Comparison of ENCODE assay signal across 23 mouse cellular contexts in genomic region chr2:61084835-61085234, GRCm38 (mm10).
DNase-seq lines count a peak whose midpoint lies in the region; ATAC-seq lines count a peak whose summit lies in the region.
"Had no signal": no experiment of that assay in that cellular context is flagged by ENCODE, and none has a peak within 500 bp of the region (broad histone marks: within the 10 kb centered on the region; RNA-seq: fewer than 3 reads in every experiment).

No protein-coding gene starts in this region.

- H3K4me2 ChIP-seq in embryonic facial prominence, embryonic 13.5 days, result no peak overlapping the region
- H3K4me2 ChIP-seq in embryonic facial prominence, embryonic 15.5 days (replicated peaks), result no peak overlapping the region
- H3K4me2 ChIP-seq: heart, embryonic 13.5 days; hindbrain, embryonic 12.5 days; hindbrain, embryonic 15.5 days had no signal

- no peaks in the 10 kb centered on the region for H3K9me3 ChIP-seq in embryonic facial prominence, embryonic 13.5 days
- H3K9me3 ChIP-seq in embryonic facial prominence, embryonic 10.5 days, result no peaks in the 10 kb centered on the region
- H3K9me3 ChIP-seq in embryonic facial prominence, embryonic 15.5 days (replicated peaks), result no peaks in the 10 kb centered on the region
- H3K9me3 ChIP-seq: heart, embryonic 10.5 days; heart, embryonic 13.5 days; hindbrain, embryonic 12.5 days; hindbrain, embryonic 15.5 days had no signal

- peaks cover 22% of the 10 kb centered on the region for H3K4me1 ChIP-seq in embryonic facial prominence, embryonic 13.5 days
- H3K4me1 ChIP-seq in embryonic facial prominence, embryonic 10.5 days, result peaks cover 14% of the 10 kb centered on the region; the same call in 1 of the 2 replicates
- peaks cover 7% of the 10 kb centered on the region for H3K4me1 ChIP-seq in embryonic facial prominence, embryonic 15.5 days
- H3K4me1 ChIP-seq: heart, embryonic 13.5 days; hindbrain, embryonic 12.5 days had no signal

- ATAC-seq in embryonic facial prominence, embryonic 13.5 days (ENCODE audit: insufficient number of reproducible peaks, insufficient read depth, low FRiP score, low TSS enrichment, low read depth), result no peak
- ATAC-seq in embryonic facial prominence, embryonic 15.5 days (ENCODE audit: insufficient number of reproducible peaks, low FRiP score, low TSS enrichment, low read depth), result no peak
- ATAC-seq: forebrain, embryonic 14.5 days; forebrain, postnatal 0 days; intestine, postnatal 0 days had no signal

- H3K27me3 ChIP-seq in embryonic facial prominence, embryonic 13.5 days, result no peaks in the 10 kb centered on the region
- no peaks in the 10 kb centered on the region for H3K27me3 ChIP-seq in embryonic facial prominence, embryonic 10.5 days (replicated peaks; ENCODE audit: low read depth, poor library complexity, severe bottlenecking)
- no peaks in the 10 kb centered on the region for H3K27me3 ChIP-seq in embryonic facial prominence, embryonic 15.5 days
- H3K27me3 ChIP-seq: heart, embryonic 13.5 days; hindbrain, embryonic 12.5 days; hindbrain, embryonic 15.5 days had no signal

- H3K9ac ChIP-seq in embryonic facial prominence, embryonic 13.5 days, result no peak overlapping the region
- H3K9ac ChIP-seq in embryonic facial prominence, embryonic 15.5 days, result no peak overlapping the region
- H3K9ac ChIP-seq: forebrain, postnatal 0 days; heart, embryonic 13.5 days; hindbrain, embryonic 12.5 days; hindbrain, embryonic 15.5 days had no signal

- H3K27ac ChIP-seq in embryonic facial prominence, embryonic 13.5 days, result peak overlapping the region; percentile 48; the same call in 1 of the 2 replicates
- no peak overlapping the region for H3K27ac ChIP-seq in embryonic facial prominence, embryonic 10.5 days (replicated peaks)
- 0 out of 2 replicates have a peak overlapping the region, but pooled peaks have one; percentile 30 for H3K27ac ChIP-seq in embryonic facial prominence, embryonic 15.5 days (replicated peaks)
- H3K27ac ChIP-seq: heart, adult 2 months; heart, embryonic 10.5 days; heart, embryonic 13.5 days; hindbrain, embryonic 12.5 days; hindbrain, embryonic 15.5 days had no signal

- WGBS in embryonic facial prominence, embryonic 13.5 days, result 44% methylated on average over 3 of the region's 3 CpGs
- 76% methylated on average over 3 of the region's 3 CpGs for WGBS in embryonic facial prominence, embryonic 10.5 days
- 54% methylated on average over 3 of the region's 3 CpGs for WGBS in embryonic facial prominence, embryonic 15.5 days

- no peak overlapping the region for H3K4me3 ChIP-seq in embryonic facial prominence, embryonic 13.5 days
- H3K4me3 ChIP-seq in embryonic facial prominence, embryonic 10.5 days, result no peak overlapping the region
- H3K4me3 ChIP-seq in embryonic facial prominence, embryonic 15.5 days (replicated peaks), result no peak overlapping the region
- H3K4me3 ChIP-seq: heart, adult 2 months; heart, embryonic 10.5 days; heart, embryonic 13.5 days; hindbrain, embryonic 12.5 days; hindbrain, embryonic 15.5 days had no signal

- no peaks in the 10 kb centered on the region for H3K36me3 ChIP-seq in embryonic facial prominence, embryonic 13.5 days
- H3K36me3 ChIP-seq in embryonic facial prominence, embryonic 10.5 days (replicated peaks), result no peaks in the 10 kb centered on the region
- H3K36me3 ChIP-seq in embryonic facial prominence, embryonic 15.5 days, result no peaks in the 10 kb centered on the region
- H3K36me3 ChIP-seq: heart, embryonic 10.5 days; heart, embryonic 13.5 days; hindbrain, embryonic 12.5 days; hindbrain, embryonic 15.5 days had no signal

- no peak for DNase-seq in embryonic facial prominence, embryonic 10.5 days (ENCODE audit: low spot score)
- peak; percentile 5 for DNase-seq in thymus, postnatal 14 days
- no peak for DNase-seq in thymus, postnatal 4 days
- DNase-seq in frontal cortex, postnatal 25 days (ENCODE audit: low spot score in 2 of 2), result no peak
- DNase-seq in cerebellum, adult 8-10 months, result no peak
- DNase-seq: adrenal gland, adult 2 months; adrenal gland, postnatal 14 days; cerebellum, adult 11-12 months; cerebellum, adult 9-10 months; cerebellum, postnatal 14 days; forebrain, postnatal 0 days; gastrocnemius, postnatal 10 days; gastrocnemius, postnatal 36 days; heart, adult 2 months; heart, postnatal 14 days had no signal
